Mouse (Mus musculus) CD4-positive helper T cell, adult 2 months (primary cell): ENCODE data around the gene Olfr623.

Experiments used
- DNase-seq: peaks from one replicate; pipeline ENCODE4 v3.0.0-alpha.2; 2012; ENCODE audit warnings: low read depth, missing footprints, low spot score

Olfr623 gene

GRCm38 (mm10) chr7:103663598-103663997 is at the start of gene Olfr623:
Olfr623 (minus strand) TSS chr7:103663698.
- DNase-seq = no peak

- DNase-seq = peak; percentile 5
These were observed 48.5 kb upstream of the Olfr623 start for GRCm38 (mm10) chr7:103712024-103712423.

- no peak for DNase-seq
These were observed 36.0 kb upstream of the Olfr623 start for GRCm38 (mm10) chr7:103699469-103699868.

DNA sequence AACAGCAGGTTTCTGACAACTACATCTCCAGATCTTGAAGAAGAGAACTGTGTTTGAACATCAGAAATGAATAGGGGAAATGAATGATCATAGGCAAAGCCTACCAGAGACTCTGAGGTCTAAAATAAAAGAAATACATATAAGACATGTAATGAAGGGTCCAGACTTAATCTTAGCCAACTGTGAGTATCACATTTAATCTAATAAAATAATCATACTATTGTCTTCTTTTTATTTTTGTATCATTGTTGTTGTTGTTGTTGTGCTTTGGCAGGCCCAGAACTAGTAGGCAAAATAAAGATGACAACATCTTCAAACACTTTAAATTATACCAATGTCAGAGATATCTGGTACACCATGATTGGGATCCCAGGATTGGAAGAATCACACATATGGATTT is 18.9 kb upstream of the Olfr623 start, which contains the start of gene Olfr625-ps1:
Olfr625-ps1 (plus strand) TSS at position 301 of the 400 bp plus-strand sequence.
- DNase-seq = no peak

DNA sequence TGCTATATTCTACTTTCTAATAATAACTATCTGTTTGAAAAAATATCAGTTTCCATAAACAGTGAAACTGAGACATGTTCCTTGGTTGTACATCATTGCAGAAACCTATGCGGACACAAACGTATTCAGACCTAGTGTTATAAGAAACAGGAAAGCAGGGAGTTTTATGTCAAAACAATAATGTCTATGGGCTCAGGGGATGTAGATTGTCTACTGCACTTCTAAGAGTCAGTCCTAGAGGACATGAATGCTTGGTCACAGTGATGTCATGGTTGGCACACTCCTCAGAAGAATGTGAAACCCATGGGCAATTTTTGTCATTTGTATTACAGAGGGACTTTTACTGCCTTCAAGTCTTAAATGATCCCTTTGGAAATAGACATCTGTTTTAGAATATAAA is 7.6 kb upstream of the Olfr623 start, which contains the start of gene Olfr624:
Olfr624 (minus strand) TSS at position 101 of the 400 bp plus-strand sequence.
- DNase-seq = no peak

- no peak for DNase-seq
These were observed 19.4 kb downstream of the Olfr623 start for GRCm38 (mm10) chr7:103644070-103644469.

GRCm38 (mm10) chr7:103642602-103643001 is 20.9 kb downstream of the Olfr623 start, which contains the start of gene Olfr622:
Olfr622 (minus strand) TSS chr7:103642702.
- DNase-seq = no peak

DNA sequence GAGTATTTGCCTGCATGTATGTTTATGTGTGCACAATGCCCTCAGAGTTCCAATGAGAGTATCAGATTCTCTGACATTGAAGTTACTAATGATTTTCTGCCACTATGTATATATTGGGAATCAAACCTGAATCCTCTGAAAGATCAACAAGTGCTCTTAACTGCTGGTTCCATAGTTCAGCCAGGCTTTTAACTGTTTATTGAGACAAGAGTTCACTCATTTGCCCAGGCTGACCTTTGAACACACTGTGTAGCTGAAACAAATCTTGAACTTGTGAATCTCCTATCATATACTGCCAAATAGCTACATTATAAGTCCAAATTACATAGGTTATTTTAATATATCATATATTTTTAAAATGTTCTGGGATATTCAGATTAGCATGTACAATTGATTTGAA is 26.7 kb downstream of the Olfr623 start:
- no peak for DNase-seq

DNA sequence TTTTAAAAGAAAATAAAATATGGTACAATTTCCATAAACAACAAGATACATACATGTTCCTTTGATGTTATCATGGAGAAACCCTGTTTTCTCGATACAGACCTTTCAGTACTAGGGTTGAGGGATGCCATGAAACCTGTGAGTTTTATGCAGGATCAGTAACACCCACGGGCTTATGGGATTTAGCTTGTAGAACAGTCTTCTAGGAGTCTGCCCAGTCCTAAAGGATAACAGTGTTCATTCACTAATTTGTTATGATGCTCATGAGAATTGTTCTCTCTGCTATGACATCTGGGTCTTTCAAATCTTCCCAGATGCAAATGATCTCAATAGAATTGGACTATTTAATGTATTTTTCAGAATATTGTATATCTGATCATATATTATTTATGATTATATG is 51.1 kb downstream of the Olfr623 start, which contains the start of gene Olfr620:
Olfr620 (minus strand) TSS at position 101 of the 400 bp plus-strand sequence.
- DNase-seq = no peak
